8 mouse cellular contexts compared by ENCODE assay signal in the genomic region with DNA sequence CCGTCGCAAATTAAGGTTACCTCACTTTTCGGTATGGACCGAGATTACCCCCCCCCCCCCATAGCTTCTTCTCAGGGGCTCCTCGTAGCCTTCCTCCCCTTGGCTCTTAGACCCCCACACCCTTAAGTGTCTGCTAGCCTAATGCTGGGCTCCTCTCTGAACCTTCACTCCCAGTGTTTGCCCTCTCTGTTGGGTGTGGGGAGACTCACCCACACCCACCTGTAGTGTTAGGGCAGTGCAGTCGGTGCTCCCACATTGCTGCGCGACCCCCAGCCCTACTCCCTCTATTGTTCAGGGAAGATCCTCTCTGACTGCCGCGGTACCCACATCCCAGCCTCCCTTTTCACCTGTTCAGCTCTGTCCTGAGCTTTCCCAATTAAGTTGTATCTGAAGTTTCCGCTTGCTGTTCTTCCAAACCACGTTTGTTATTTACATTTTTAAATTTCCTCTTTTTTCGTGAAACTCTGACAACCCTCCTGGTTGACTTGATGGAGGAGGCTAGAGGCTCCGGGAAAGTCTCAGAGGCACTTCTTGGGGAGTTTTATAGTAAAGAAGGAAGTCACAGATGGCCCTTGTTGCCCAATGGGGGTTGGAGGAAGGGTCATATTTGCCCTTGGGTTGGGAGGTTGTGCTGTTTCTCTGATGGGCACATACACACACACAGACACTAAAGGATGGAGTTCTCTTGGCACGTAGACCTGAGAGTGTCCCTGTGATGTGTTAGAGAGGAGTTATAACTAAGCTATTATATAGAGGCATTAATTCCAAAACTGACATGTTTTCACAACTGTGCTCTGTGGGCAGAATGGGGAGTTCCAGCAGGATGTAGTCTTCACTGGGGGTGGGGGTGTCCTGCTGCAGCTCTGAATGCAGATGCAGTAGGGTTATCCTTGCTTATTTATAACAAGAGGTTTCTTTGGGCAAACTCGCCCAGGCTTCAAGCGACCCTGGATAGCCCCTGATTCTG. TPM values are rescaled to one million over a fixed set of nuclear protein-coding genes. Genes with fewer than 3 reads are reported as not detected.
DNase-seq lines count a peak whose midpoint lies in the region; ATAC-seq and TF ChIP-seq lines count a peak whose summit lies in the region.

No protein-coding gene starts in this region.

- DNase-seq in lung, embryonic 14.5 days = peak; percentile 4
- DNase-seq in lung, postnatal 4 days = no peak
- peak; percentile 12 for DNase-seq in embryo, embryonic 11 days
- DNase-seq in induced T-regulatory cell, adult 2 months (ENCODE audit: low read depth) = peak; percentile 67
- DNase-seq in frontal cortex, postnatal 10 days (ENCODE audit: low spot score in 2 of 2) = no peak
- DNase-seq in cerebellum, adult 11-12 months = no peak
- DNase-seq in adrenal gland, postnatal 4 days (ENCODE audit: low spot score in 2 of 2) = no peak

- H3K4me2 ChIP-seq in lung, embryonic 14.5 days = peak overlapping the region; percentile 88
- H3K4me2 ChIP-seq in midbrain, embryonic 16.5 days (ENCODE audit: low read length) = peak overlapping the region; percentile 70

- peaks cover 35% of the 10 kb centered on the region for H3K4me1 ChIP-seq in lung, embryonic 14.5 days (ENCODE audit: insufficient read depth)
- peaks cover 20% of the 10 kb centered on the region for H3K4me1 ChIP-seq in midbrain, embryonic 16.5 days (ENCODE audit: control insufficient read depth, insufficient read depth, low read length)

- H3K36me3 ChIP-seq in lung, embryonic 14.5 days (ENCODE audit: insufficient read depth) = no peaks in the 10 kb centered on the region
- H3K36me3 ChIP-seq in midbrain, embryonic 16.5 days (ENCODE audit: control insufficient read depth, insufficient read depth, low read length) = no peaks in the 10 kb centered on the region

- H3K27ac ChIP-seq in lung, embryonic 14.5 days (ENCODE audit: low read depth) = no peak overlapping the region
- no peak overlapping the region for H3K27ac ChIP-seq in midbrain, embryonic 16.5 days (ENCODE audit: low read length)

- no peaks in the 10 kb centered on the region for H3K9me3 ChIP-seq in lung, embryonic 14.5 days (ENCODE audit: low read depth, low read length)
- no peaks in the 10 kb centered on the region for H3K9me3 ChIP-seq in midbrain, embryonic 16.5 days (replicated peaks; ENCODE audit: control insufficient read depth, low read length, poor library complexity, severe bottlenecking)

- 16% methylated on average over 17 of the region's 17 CpGs for WGBS in lung, embryonic 14.5 days
- 19% methylated on average over 17 of the region's 17 CpGs for WGBS in midbrain, embryonic 16.5 days

- ATAC-seq in lung, embryonic 14.5 days (ENCODE audit: insufficient read depth) = peak; percentile 8
- peak; percentile 46 for ATAC-seq in midbrain, embryonic 16.5 days

- peak overlapping the region; percentile 79 for H3K4me3 ChIP-seq in lung, embryonic 14.5 days (ENCODE audit: low read depth, low read length)
- H3K4me3 ChIP-seq in midbrain, embryonic 16.5 days (ENCODE audit: low read depth, low read length) = peak overlapping the region; percentile 79

- no peaks in the 10 kb centered on the region for H3K27me3 ChIP-seq in lung, embryonic 14.5 days (ENCODE audit: insufficient read depth, low read length)
- no peaks in the 10 kb centered on the region for H3K27me3 ChIP-seq in midbrain, embryonic 16.5 days (ENCODE audit: control insufficient read depth, insufficient read depth, low read depth, low read length)

- H3K9ac ChIP-seq in lung, embryonic 14.5 days = peak overlapping the region; percentile 78
- H3K9ac ChIP-seq in midbrain, embryonic 16.5 days (ENCODE audit: low read depth, low read length) = peak overlapping the region; percentile 87

- no peak for TF ChIP-seq CTCF in lung, embryonic 14.5 days (IDR thresholded peaks at IDR 0.05; ENCODE audit: low read depth)

RNA-seq across cellular contexts. Expression of a gene that starts 1.1 kb away (rescaled TPM):
- 32.2 and 33.7 TPM in 2 replicates for polyA plus RNA-seq in lung, embryonic 14.5 days (2014; fragmentation: Nextera tagmentation; extraction: Ambion mirVana)
- 22.3 and 22.9 TPM in 2 replicates for polyA plus RNA-seq in midbrain, embryonic 16.5 days (2015; fragmentation: Nextera tagmentation; extraction: Ambion mirVana)
- total RNA-seq in adrenal gland, postnatal 4 days (2021) = 10 to 100 TPM; 22.2 to 24.4 TPM

RNA-seq across cellular contexts. Expression of a gene that starts 52.5 kb away (rescaled TPM):
- polyA plus RNA-seq in lung, embryonic 14.5 days (2014; fragmentation: Nextera tagmentation; extraction: Ambion mirVana) = 3.8 and 5.1 TPM in 2 replicates
- polyA plus RNA-seq in midbrain, embryonic 16.5 days (2015; fragmentation: Nextera tagmentation; extraction: Ambion mirVana) = 0.51 and 0.68 TPM in 2 replicates
- total RNA-seq in adrenal gland, postnatal 4 days (2021) = 10 to 100 TPM in 1 of 2 experiments, 1 to 10 TPM in 1; 3.8 to 12.1 TPM

RNA-seq across cellular contexts. Expression of a gene that starts 59.8 kb away (rescaled TPM):
- polyA plus RNA-seq in lung, embryonic 14.5 days (2014; fragmentation: Nextera tagmentation; extraction: Ambion mirVana) = not detected in 2 replicates
- polyA plus RNA-seq in midbrain, embryonic 16.5 days (2015; fragmentation: Nextera tagmentation; extraction: Ambion mirVana) = not detected in 2 replicates
- total RNA-seq in adrenal gland, postnatal 4 days (2021) = 100 to 1,000 TPM in 1 of 2 experiments, 1 to 10 TPM in 1; 4.4 to 173 TPM

Comparison
In these comparisons a context has a peak if more than half of its experiments do, and no peak if none do; other contexts are left out.
1. DNase-seq: peak in lung, embryonic 14.5 days (single experiment), embryo, embryonic 11 days (single experiment) and induced T-regulatory cell, adult 2 months (single experiment); none in lung, postnatal 4 days (0 of 2), frontal cortex, postnatal 10 days (0 of 2), cerebellum, adult 11-12 months (single experiment) and adrenal gland, postnatal 4 days (0 of 2).